Mouse (Mus musculus): ENCODE results near the gene Plcb1. TPM values are rescaled to one million over a fixed set of nuclear protein-coding genes. Genes with fewer than 3 reads are reported as not detected.

The Plcb1 gene
- polyA plus RNA-seq, 1 experiment = 2.1 TPM

DNA sequence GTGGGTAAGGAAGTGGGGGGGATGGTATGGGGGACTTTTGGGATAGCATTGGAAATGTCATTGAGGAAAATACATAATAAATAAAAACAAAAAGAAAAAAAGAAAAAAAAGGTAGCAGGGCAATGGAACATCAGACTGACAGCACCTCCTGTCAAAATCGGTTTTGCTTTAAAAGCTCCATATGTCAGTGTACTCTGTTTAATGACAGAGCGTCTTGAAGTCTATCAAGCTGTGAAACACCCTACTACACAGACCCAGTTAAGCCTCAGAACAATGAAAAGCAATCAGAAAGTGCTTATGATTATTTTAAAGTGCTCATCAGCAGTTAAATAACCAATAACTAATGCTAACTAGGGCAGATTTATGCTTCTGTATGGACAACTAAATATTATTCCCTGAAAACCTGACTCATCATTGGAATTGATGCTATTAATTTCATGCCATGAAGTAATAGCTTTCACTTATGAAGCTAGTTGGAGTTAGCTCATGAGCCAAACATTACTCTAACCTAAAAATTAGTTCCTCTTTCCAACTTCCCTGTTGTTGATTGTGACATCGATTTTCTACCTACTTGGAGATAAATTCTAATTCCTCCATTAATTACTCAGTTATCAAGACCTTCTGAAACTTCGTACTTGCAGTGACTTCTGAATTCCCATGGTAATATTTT, 717.6 kb downstream of the Plcb1 start:
- whole genome bisulfite sequencing = 68% methylated on average over 4 of the region's 4 CpGs

DNA sequence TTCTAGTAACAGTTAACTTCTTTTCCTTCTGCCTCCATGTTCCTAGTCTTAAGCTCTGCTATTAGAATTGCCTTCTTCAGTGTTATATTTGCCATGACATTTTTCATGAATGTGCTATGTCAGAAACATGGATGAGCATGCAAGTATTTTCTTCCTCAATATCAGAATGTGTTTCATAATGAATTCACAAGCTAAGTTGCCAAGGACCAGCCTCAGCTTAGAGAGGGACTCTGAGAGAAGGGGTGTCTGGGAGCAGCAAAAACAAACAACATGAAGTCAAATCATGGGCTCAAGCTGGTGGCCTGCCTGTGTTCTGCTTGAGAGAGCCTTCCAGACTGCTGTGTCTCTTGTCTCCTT, 718.1 kb downstream of the Plcb1 start:
- TF ChIP-seq CTCF (IDR thresholded peaks at IDR 0.05; ENCODE audit: extremely low read depth, insufficient read length, insufficient replicate concordance, low read depth, low read length) (no peak), POLR2A (IDR thresholded peaks at IDR 0.05; ENCODE audit: low read depth, low read length) (no peak)
- Histone ChIP-seq H3K27me3 (ENCODE audit: control insufficient read depth, insufficient read depth, low read length) (no peaks in the 10 kb centered on the region), H3K4me1 (ENCODE audit: control insufficient read depth, insufficient read depth, insufficient read length, low read length) (no peaks in the 10 kb centered on the region), H3K4me3 (ENCODE audit: low read depth, low read length) (no peak overlapping the region), H3K36me3 (ENCODE audit: control insufficient read depth, insufficient read depth, low read length) (no peaks in the 10 kb centered on the region), H3K27ac (ENCODE audit: insufficient read depth, low read depth, low read length) (no peak overlapping the region)

More for the DNA sequence above, 717.6 kb downstream of the Plcb1 start:
- Histone ChIP-seq H3K27ac (ENCODE audit: insufficient read depth, low read depth, low read length) (no peak overlapping the region), H3K4me1 (ENCODE audit: control insufficient read depth, insufficient read depth, insufficient read length, low read length) (no peaks in the 10 kb centered on the region), H3K27me3 (ENCODE audit: control insufficient read depth, insufficient read depth, low read length) (no peaks in the 10 kb centered on the region), H3K36me3 (ENCODE audit: control insufficient read depth, insufficient read depth, low read length) (no peaks in the 10 kb centered on the region), H3K4me3 (ENCODE audit: low read depth, low read length) (no peak overlapping the region)
- TF ChIP-seq CTCF (IDR thresholded peaks at IDR 0.05; ENCODE audit: extremely low read depth, insufficient read length, insufficient replicate concordance, low read depth, low read length) = no peak
- no peak for TF ChIP-seq POLR2A (IDR thresholded peaks at IDR 0.05; ENCODE audit: low read depth, low read length)

DNA sequence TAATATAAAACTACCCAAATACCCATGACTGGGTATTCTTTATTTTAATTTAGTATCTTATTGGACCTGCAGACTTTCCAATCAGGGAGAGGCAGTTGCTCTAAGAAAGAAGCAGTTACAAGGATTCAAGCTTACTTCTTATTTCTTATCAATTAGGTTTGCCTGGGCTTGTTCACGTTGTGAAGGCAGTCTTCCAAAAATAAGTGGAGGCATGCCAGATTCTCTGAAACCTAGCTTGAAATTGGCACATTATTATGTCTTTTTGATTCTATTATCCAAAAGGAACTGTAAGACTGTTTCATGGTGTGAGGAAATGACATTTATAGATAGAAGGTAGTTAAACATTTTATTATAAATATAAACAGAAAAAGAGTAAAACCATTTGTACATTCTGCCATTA, 721.2 kb downstream of the Plcb1 start:
- TF ChIP-seq POLR2A (IDR thresholded peaks at IDR 0.05; ENCODE audit: low read depth, low read length) = no peak
- TF ChIP-seq CTCF (IDR thresholded peaks at IDR 0.05; ENCODE audit: extremely low read depth, insufficient read length, insufficient replicate concordance, low read depth, low read length) = no peak
- Histone ChIP-seq H3K36me3 (ENCODE audit: control insufficient read depth, insufficient read depth, low read length) (no peaks in the 10 kb centered on the region), H3K4me1 (ENCODE audit: control insufficient read depth, insufficient read depth, insufficient read length, low read length) (no peaks in the 10 kb centered on the region), H3K27ac (ENCODE audit: insufficient read depth, low read depth, low read length) (no peak overlapping the region), H3K27me3 (ENCODE audit: control insufficient read depth, insufficient read depth, low read length) (no peaks in the 10 kb centered on the region), H3K4me3 (ENCODE audit: low read depth, low read length) (no peak overlapping the region)
- 30% methylated on average over 1 of the region's 1 CpGs for WGBS

DNA sequence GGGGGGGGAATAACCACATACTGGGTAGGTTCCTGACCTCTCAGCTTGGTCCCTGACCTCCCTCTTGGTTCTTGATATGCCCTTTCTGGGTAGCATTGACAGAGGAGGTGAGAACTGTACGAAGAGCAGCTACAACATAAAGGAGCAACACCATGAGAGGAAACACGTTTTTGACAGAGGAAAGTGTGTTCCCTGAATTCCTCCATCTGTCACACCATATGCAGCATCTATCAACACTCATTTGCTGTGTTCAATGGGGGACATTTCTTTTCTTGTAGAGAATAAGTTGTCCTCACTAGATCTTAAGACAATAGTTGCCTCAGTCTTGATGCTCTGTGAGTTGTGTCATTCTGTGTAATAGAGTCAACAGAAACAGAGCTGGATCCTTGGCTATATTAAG, 733.1 kb downstream of the Plcb1 start:
- H3K4me3 ChIP-seq (ENCODE audit: low read depth, low read length) = no peak overlapping the region
- H3K27me3 ChIP-seq (ENCODE audit: control insufficient read depth, insufficient read depth, low read length) = no peaks in the 10 kb centered on the region
- no peak overlapping the region for H3K27ac ChIP-seq (ENCODE audit: insufficient read depth, low read depth, low read length)
- no peaks in the 10 kb centered on the region for H3K36me3 ChIP-seq (ENCODE audit: control insufficient read depth, insufficient read depth, low read length)
- H3K4me1 ChIP-seq (ENCODE audit: control insufficient read depth, insufficient read depth, insufficient read length, low read length) = no peaks in the 10 kb centered on the region
- 58% methylated on average over 2 of the region's 2 CpGs for WGBS
- TF ChIP-seq CTCF (IDR thresholded peaks at IDR 0.05; ENCODE audit: extremely low read depth, insufficient read length, insufficient replicate concordance, low read depth, low read length) (no peak), POLR2A (IDR thresholded peaks at IDR 0.05; ENCODE audit: low read depth, low read length) (no peak)

Other genes starting within 250 kb of the Plcb1 start
- not detected in 2 replicates for gene Hao1, start 231.7 kb upstream of the Plcb1 start, polyA plus RNA-seq (2012; rRNA removed)
- gene Tmx4, start 141.9 kb upstream of the Plcb1 start, polyA plus RNA-seq (2012; rRNA removed) = 1.4 and 2.8 TPM in 2 replicates